Mouse (Mus musculus): ENCODE data around the gene Tmem127.

DNA sequence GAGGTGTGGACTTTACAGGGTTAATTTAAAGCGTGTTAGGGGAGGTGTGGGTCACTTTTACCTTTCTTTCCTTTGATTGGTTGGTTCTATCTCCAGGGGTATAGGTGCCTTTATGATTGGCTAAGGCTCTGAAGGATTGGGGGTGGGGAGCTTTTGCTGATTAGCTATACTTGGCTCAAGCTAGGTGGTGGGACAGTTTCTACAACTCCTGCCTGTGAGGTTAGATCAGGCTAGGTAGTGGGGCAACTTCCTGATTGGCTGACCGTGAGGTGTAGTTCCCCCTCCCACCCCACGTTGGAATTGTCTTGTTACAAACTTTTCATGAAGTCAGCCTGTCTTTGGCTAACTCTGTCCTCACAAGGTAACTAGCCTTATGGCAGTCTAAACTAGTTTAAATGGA is 59.5 kb downstream of the Tmem127 start:
- TF ChIP-seq CTCF (IDR thresholded peaks at IDR 0.05) (no peak), EP300 (IDR thresholded peaks at IDR 0.05) (no peak)
